In the genomic region with DNA sequence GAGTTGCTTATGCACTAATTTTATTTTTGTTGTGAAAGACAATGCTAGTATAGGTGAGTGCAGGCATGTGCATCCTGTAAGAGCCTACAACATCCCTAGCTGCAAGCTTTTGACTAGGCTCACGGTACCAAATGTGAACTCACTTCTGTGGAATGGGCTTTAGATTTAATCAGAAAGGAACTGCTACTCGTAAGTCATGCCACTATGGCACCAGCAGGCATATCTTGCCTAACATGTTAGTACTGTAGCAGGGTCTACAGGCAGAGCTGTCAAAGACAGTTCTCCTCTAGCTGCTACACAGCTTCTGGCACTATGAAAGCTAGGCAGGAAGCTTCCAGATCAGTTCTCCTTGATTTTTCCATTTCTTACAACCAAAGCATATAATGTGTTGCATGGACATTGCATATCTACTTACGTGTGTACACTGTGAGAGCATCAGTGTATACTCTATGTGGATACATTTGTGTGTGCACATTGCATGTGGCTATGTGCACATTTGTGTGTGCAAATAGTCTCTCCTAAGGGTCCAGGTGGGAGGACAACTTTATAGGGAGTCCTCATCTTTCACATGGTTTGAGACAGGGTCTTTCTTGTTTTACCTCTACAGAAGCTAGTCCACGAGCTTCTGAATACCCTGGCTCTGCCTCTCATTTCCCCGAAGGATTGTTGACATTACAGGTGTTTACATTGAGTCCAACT, we compare ENCODE assay signal across 21 mouse cellular contexts. TPM values are rescaled to one million over a fixed set of nuclear protein-coding genes. Genes with fewer than 3 reads are reported as not detected.
DNase-seq lines count a peak whose midpoint lies in the region; ATAC-seq and TF ChIP-seq lines count a peak whose summit lies in the region.
"Had no signal": no experiment of that assay in that cellular context is flagged by ENCODE, and none has a peak within 500 bp of the region (broad histone marks: within the 10 kb centered on the region; RNA-seq: fewer than 3 reads in every experiment).

No protein-coding gene starts in this region.

- no peaks in the 10 kb centered on the region for H3K79me2 ChIP-seq in myocyte (ENCODE audit: control insufficient read depth, insufficient read depth)

- no peak for TF ChIP-seq CTCF in liver, postnatal 0 days (IDR thresholded peaks at IDR 0.05; ENCODE audit: low read depth)
- no peak for TF ChIP-seq CTCF in hindbrain, postnatal 0 days (IDR thresholded peaks at IDR 0.05; ENCODE audit: low read depth)

- no peak for TF ChIP-seq POLR2A in myocyte (IDR thresholded peaks at IDR 0.05; ENCODE audit: insufficient read length, low read depth)

- WGBS in liver, postnatal 0 days (ENCODE audit: insufficient replicate concordance): 73% methylated on average over 5 of the region's 5 CpGs
- WGBS in liver, embryonic 12.5 days (ENCODE audit: insufficient replicate concordance): 75% methylated on average over 5 of the region's 5 CpGs
- WGBS in hindbrain, postnatal 0 days: 90% methylated on average over 5 of the region's 5 CpGs
- whole genome bisulfite sequencing in hindbrain, embryonic 13.5 days: 87% methylated on average over 5 of the region's 5 CpGs

- no peak overlapping the region for H3K4me2 ChIP-seq in liver, postnatal 0 days (ENCODE audit: low read depth, low read length)
- no peak overlapping the region for H3K4me2 ChIP-seq in liver, embryonic 12.5 days
- no peak overlapping the region for H3K4me2 ChIP-seq in myocyte (ENCODE audit: low read depth)
- no peak overlapping the region for H3K4me2 ChIP-seq in hindbrain, postnatal 0 days (ENCODE audit: low read depth, low read length)
- no peak overlapping the region for H3K4me2 ChIP-seq in hindbrain, embryonic 13.5 days
- H3K4me2 ChIP-seq: embryonic facial prominence, embryonic 12.5 days; forebrain, embryonic 13.5 days; forebrain, embryonic 15.5 days had no signal

- no peak overlapping the region for H3K27ac ChIP-seq in liver, postnatal 0 days (ENCODE audit: low read depth)
- no peak overlapping the region for H3K27ac ChIP-seq in liver, embryonic 12.5 days
- H3K27ac ChIP-seq in hindbrain, postnatal 0 days: no peak overlapping the region
- no peak overlapping the region for H3K27ac ChIP-seq in hindbrain, embryonic 13.5 days
- H3K27ac ChIP-seq: embryonic facial prominence, embryonic 10.5 days; embryonic facial prominence, embryonic 12.5 days; forebrain, embryonic 13.5 days; forebrain, embryonic 15.5 days had no signal

- H3ac ChIP-seq in myocyte (ENCODE audit: control insufficient read depth, insufficient read length): no peak overlapping the region

- no peak for DNase-seq in liver, postnatal 0 days
- DNase-seq in testis, postnatal 10 days (ENCODE audit: low spot score): peak; percentile 25
- no peak for DNase-seq in testis, postnatal 14 days (ENCODE audit: low spot score)
- DNase-seq in hindbrain, postnatal 0 days (ENCODE audit: low spot score): no peak
- DNase-seq: adrenal gland, adult 8-10 months; adrenal gland, postnatal 14 days; adrenal gland, postnatal 36 days; cerebellum, adult 11-12 months; cerebellum, adult 2 months; cerebellum, adult 9-10 months; cerebellum, postnatal 10 days; cerebellum, postnatal 25 days had no signal

- H3K4me1 ChIP-seq in liver, postnatal 0 days (ENCODE audit: insufficient read depth): 0 out of 2 replicates have a peak, but pooled peaks cover 3% of the 10 kb centered on the region
- H3K4me1 ChIP-seq in liver, embryonic 12.5 days: peaks cover 8% of the 10 kb centered on the region
- H3K4me1 ChIP-seq in hindbrain, postnatal 0 days (ENCODE audit: insufficient read depth, low read length): no peaks in the 10 kb centered on the region
- H3K4me1 ChIP-seq in hindbrain, embryonic 13.5 days (replicated peaks): no peaks in the 10 kb centered on the region
- H3K4me1 ChIP-seq: embryonic facial prominence, embryonic 12.5 days; forebrain, embryonic 13.5 days; forebrain, embryonic 15.5 days had no signal

- no peaks in the 10 kb centered on the region for H3K9me3 ChIP-seq in liver, postnatal 0 days (ENCODE audit: low read length)
- H3K9me3 ChIP-seq in liver, embryonic 12.5 days (replicated peaks): no peaks in the 10 kb centered on the region
- H3K9me3 ChIP-seq in hindbrain, postnatal 0 days (ENCODE audit: low read length): no peaks in the 10 kb centered on the region
- H3K9me3 ChIP-seq in hindbrain, embryonic 13.5 days: 0 out of 2 replicates have a peak, but pooled peaks cover 7% of the 10 kb centered on the region
- H3K9me3 ChIP-seq: embryonic facial prominence, embryonic 10.5 days; embryonic facial prominence, embryonic 12.5 days; forebrain, embryonic 15.5 days had no signal

- no peak for TF ChIP-seq EP300 in liver, postnatal 0 days (IDR thresholded peaks at IDR 0.05; ENCODE audit: low read depth)

- peak; percentile 22 for ATAC-seq in liver, postnatal 0 days
- no peak for ATAC-seq in liver, embryonic 12.5 days
- no peak for ATAC-seq in hindbrain, postnatal 0 days
- ATAC-seq in hindbrain, embryonic 13.5 days (ENCODE audit: low FRiP score): no peak
- ATAC-seq: activated CD4-positive, CD25-positive, alpha-beta regulatory T cell, adult 4 months; forebrain, embryonic 13.5 days; forebrain, embryonic 15.5 days; Patski had no signal

- H3K27me3 ChIP-seq in liver, postnatal 0 days (ENCODE audit: insufficient read depth, low read length): no peaks in the 10 kb centered on the region
- no peaks in the 10 kb centered on the region for H3K27me3 ChIP-seq in liver, embryonic 12.5 days (replicated peaks)
- H3K27me3 ChIP-seq in myocyte (ENCODE audit: control insufficient read depth, insufficient read depth, insufficient read length): no peaks in the 10 kb centered on the region
- H3K27me3 ChIP-seq in hindbrain, postnatal 0 days (ENCODE audit: insufficient read depth, low read length): no peaks in the 10 kb centered on the region
- no peaks in the 10 kb centered on the region for H3K27me3 ChIP-seq in hindbrain, embryonic 13.5 days
- H3K27me3 ChIP-seq: embryonic facial prominence, embryonic 12.5 days; forebrain, embryonic 13.5 days; forebrain, embryonic 15.5 days; Patski had no signal

- H3K36me3 ChIP-seq in liver, postnatal 0 days (replicated peaks; ENCODE audit: insufficient read depth, low read length): peaks cover 23% of the 10 kb centered on the region
- peaks cover 48% of the 10 kb centered on the region for H3K36me3 ChIP-seq in liver, embryonic 12.5 days
- H3K36me3 ChIP-seq in myocyte (ENCODE audit: control insufficient read depth, insufficient read depth): peaks cover 27% of the 10 kb centered on the region
- H3K36me3 ChIP-seq in hindbrain, postnatal 0 days (ENCODE audit: insufficient read depth, low read length): peaks cover 16% of the 10 kb centered on the region
- H3K36me3 ChIP-seq in hindbrain, embryonic 13.5 days: peaks cover 43% of the 10 kb centered on the region

- no peak overlapping the region for H3K9ac ChIP-seq in liver, postnatal 0 days (replicated peaks)
- no peak overlapping the region for H3K9ac ChIP-seq in liver, embryonic 12.5 days
- H3K9ac ChIP-seq in hindbrain, postnatal 0 days (replicated peaks; ENCODE audit: low read length): no peak overlapping the region
- no peak overlapping the region for H3K9ac ChIP-seq in hindbrain, embryonic 13.5 days
- H3K9ac ChIP-seq: embryonic facial prominence, embryonic 12.5 days; forebrain, embryonic 13.5 days; forebrain, embryonic 15.5 days had no signal

- no peak overlapping the region for H3K4me3 ChIP-seq in liver, postnatal 0 days (ENCODE audit: low read depth, low read length)
- no peak overlapping the region for H3K4me3 ChIP-seq in liver, embryonic 12.5 days
- no peak overlapping the region for H3K4me3 ChIP-seq in myocyte
- H3K4me3 ChIP-seq in hindbrain, postnatal 0 days (ENCODE audit: low read length): no peak overlapping the region
- H3K4me3 ChIP-seq in hindbrain, embryonic 13.5 days: no peak overlapping the region
- H3K4me3 ChIP-seq: embryonic facial prominence, embryonic 10.5 days; embryonic facial prominence, embryonic 12.5 days; forebrain, embryonic 13.5 days; forebrain, embryonic 15.5 days had no signal

TF ChIP-seq in myocyte, 11 proteins besides CTCF, POLR2A, EP300 and RAD21:
- TF ChIP-seq POLR2AphosphoS2 (IDR thresholded peaks at IDR 0.05; ENCODE audit: insufficient read length, low read depth): peak; percentile 53
- no peak for TF ChIP-seq E2F4 (IDR thresholded peaks at IDR 0.05; ENCODE audit: insufficient read depth)
TF ChIP-seq in myocyte: peak in this region for 1.

RNA-seq across cellular contexts. Expression of a gene that starts 15.5 kb away (rescaled TPM):
- polyA plus RNA-seq in liver, postnatal 0 days (2015; fragmentation: Nextera tagmentation; extraction: Ambion mirVana): 80.4 and 88.9 TPM in 2 replicates
- 147 and 169 TPM in 2 replicates for polyA plus RNA-seq in liver, embryonic 12.5 days (2016; fragmentation: Nextera tagmentation; extraction: Ambion mirVana)
- 126 TPM for polyA plus RNA-seq in myocyte (2012; fragmentation: generic; extraction: Trizol)
- 123 and 163 TPM in 2 replicates for total RNA-seq in hindbrain, postnatal 0 days (2014; rRNA removed)
- 546 and 583 TPM in 2 replicates for polyA plus RNA-seq in hindbrain, postnatal 0 days (2015; fragmentation: Nextera tagmentation; extraction: Ambion mirVana)
- polyA plus RNA-seq in hindbrain, embryonic 13.5 days (2015; fragmentation: Nextera tagmentation; extraction: Ambion mirVana): 494 and 549 TPM in 2 replicates

RNA-seq across cellular contexts. Expression of a gene that starts 26.4 kb away (rescaled TPM):
- 137 and 144 TPM in 2 replicates for polyA plus RNA-seq in liver, postnatal 0 days (2015; fragmentation: Nextera tagmentation; extraction: Ambion mirVana)
- polyA plus RNA-seq in liver, embryonic 12.5 days (2016; fragmentation: Nextera tagmentation; extraction: Ambion mirVana): 196 and 205 TPM in 2 replicates
- 51.5 TPM for polyA plus RNA-seq in myocyte (2012; fragmentation: generic; extraction: Trizol)
- total RNA-seq in hindbrain, postnatal 0 days (2014; rRNA removed): 118 and 137 TPM in 2 replicates
- polyA plus RNA-seq in hindbrain, postnatal 0 days (2015; fragmentation: Nextera tagmentation; extraction: Ambion mirVana): 73.8 and 77.1 TPM in 2 replicates
- 68.4 and 69.1 TPM in 2 replicates for polyA plus RNA-seq in hindbrain, embryonic 13.5 days (2015; fragmentation: Nextera tagmentation; extraction: Ambion mirVana)

RNA-seq across cellular contexts. Expression of a gene that starts 36.8 kb away (rescaled TPM):
- 64.4 and 93.5 TPM in 2 replicates for polyA plus RNA-seq in liver, postnatal 0 days (2015; fragmentation: Nextera tagmentation; extraction: Ambion mirVana)
- 17.3 and 21.0 TPM in 2 replicates for polyA plus RNA-seq in liver, embryonic 12.5 days (2016; fragmentation: Nextera tagmentation; extraction: Ambion mirVana)
- polyA plus RNA-seq in myocyte (2012; fragmentation: generic; extraction: Trizol): 42.8 TPM
- 24.0 and 24.7 TPM in 2 replicates for total RNA-seq in hindbrain, postnatal 0 days (2014; rRNA removed)
- 31.9 and 37.5 TPM in 2 replicates for polyA plus RNA-seq in hindbrain, postnatal 0 days (2015; fragmentation: Nextera tagmentation; extraction: Ambion mirVana)
- polyA plus RNA-seq in hindbrain, embryonic 13.5 days (2015; fragmentation: Nextera tagmentation; extraction: Ambion mirVana): 23.5 and 24.7 TPM in 2 replicates

RNA-seq across cellular contexts. Expression of a gene that starts 58.2 kb away (rescaled TPM):
- polyA plus RNA-seq in liver, postnatal 0 days (2015; fragmentation: Nextera tagmentation; extraction: Ambion mirVana): 91.9 and 96.6 TPM in 2 replicates
- polyA plus RNA-seq in liver, embryonic 12.5 days (2016; fragmentation: Nextera tagmentation; extraction: Ambion mirVana): 222 and 242 TPM in 2 replicates
- polyA plus RNA-seq in myocyte (2012; fragmentation: generic; extraction: Trizol): 68.2 TPM
- 49.2 and 55.7 TPM in 2 replicates for total RNA-seq in hindbrain, postnatal 0 days (2014; rRNA removed)
- polyA plus RNA-seq in hindbrain, postnatal 0 days (2015; fragmentation: Nextera tagmentation; extraction: Ambion mirVana): 124 and 133 TPM in 2 replicates
- polyA plus RNA-seq in hindbrain, embryonic 13.5 days (2015; fragmentation: Nextera tagmentation; extraction: Ambion mirVana): 241 and 245 TPM in 2 replicates
